Mouse (Mus musculus) hematopoietic stem cell, adult 5-6 weeks (primary cell): ENCODE results near the gene Reep3. TPM values are rescaled to one million over a fixed set of nuclear protein-coding genes. Genes with fewer than 3 reads are reported as not detected.
"Not testable (repeated sequence)": the region's sequence is repeated elsewhere in the genome, so short reads cannot be mapped to it uniquely, and the experiment has no call there.

Experiments
- ATAC-seq, 2 experiments: fragments of 125-278 bp in 1 of 2; replicated peaks in 1 of 2; 2 replicates each; pipeline ENCODE4 v1.8.0; 2016 to 2017; ENCODE audit warnings: inconsistent platforms in 2 of 2, mild to moderate bottlenecking in 2 of 2, moderate number of reproducible peaks in 2 of 2, low read depth in 1 of 2, moderate TSS enrichment in 1 of 2; ENCODE audit not compliant: low FRiP score in 2 of 2, poor library complexity in 2 of 2, severe bottlenecking in 2 of 2, insufficient read depth in 1 of 2, low TSS enrichment in 1 of 2
- total RNA-seq: library from RNA; stranded (forward); fragments of 172-1452, 232-1000 nt; gene quantifications from 2 replicates; pipeline ENCODE4 v1.2.3, GENCODE M21; 2017

Gene Reep3
- total RNA-seq, 1 experiment from 2014 or later: 19.4 TPM

- ATAC-seq: no peak
These were observed 86.2 kb downstream of the Reep3 start for GRCm38 (mm10) chr10:67010521-67010920.

GRCm38 (mm10) chr10:67004527-67005042 is 92.2 kb downstream of the Reep3 start:
- peak; percentile 44 to 60; a peak in 3 of 4 replicates for ATAC-seq

GRCm38 (mm10) chr10:67003743-67004526 is 92.8 kb downstream of the Reep3 start:
- peak; percentile 63 to 75 for ATAC-seq

- 0 out of 4 replicates have a peak, but pooled peaks of 1 of the 2 experiments have one; percentile 29 for ATAC-seq
These were observed 93.6 kb downstream of the Reep3 start for GRCm38 (mm10) chr10:67003009-67003742.

- peak; percentile 38 to 54; a peak in 2 of 4 replicates for ATAC-seq
These were observed 94.3 kb downstream of the Reep3 start for GRCm38 (mm10) chr10:67002207-67003008.

GRCm38 (mm10) chr10:67000958-67001615 is 95.7 kb downstream of the Reep3 start:
- ATAC-seq: not testable (repeated sequence)

GRCm38 (mm10) chr10:67000136-67000535 is 96.6 kb downstream of the Reep3 start:
- ATAC-seq: no peak

GRCm38 (mm10) chr10:66998770-66999169 is 98.0 kb downstream of the Reep3 start:
- peak in 1 of 2 experiments; percentile 29; a peak in 1 of 4 replicates for ATAC-seq

GRCm38 (mm10) chr10:66995181-66995580 is 101.6 kb downstream of the Reep3 start:
- peak; percentile 14 to 29; a peak in 1 of 4 replicates for ATAC-seq

GRCm38 (mm10) chr10:66994469-66994868 is 102.3 kb downstream of the Reep3 start:
- no peak for ATAC-seq

- ATAC-seq: no peak
These were observed 104.2 kb downstream of the Reep3 start for GRCm38 (mm10) chr10:66992591-66992990.

- ATAC-seq: no peak
These were observed 106.2 kb downstream of the Reep3 start for GRCm38 (mm10) chr10:66990506-66990905.

- 0 out of 4 replicates have a peak, but pooled peaks of 1 of the 2 experiments have one; percentile 2 for ATAC-seq
These were observed 113.7 kb downstream of the Reep3 start for GRCm38 (mm10) chr10:66983043-66983442.

GRCm38 (mm10) chr10:66978215-66978614 is 118.5 kb downstream of the Reep3 start:
- no peak for ATAC-seq

GRCm38 (mm10) chr10:66977093-66977492 is 119.7 kb downstream of the Reep3 start:
- no peak for ATAC-seq

- ATAC-seq: peak; percentile 29 to 46; a peak in 2 of 4 replicates
These were observed 121.3 kb downstream of the Reep3 start for GRCm38 (mm10) chr10:66975451-66975850.

- no peak for ATAC-seq
These were observed 122.3 kb downstream of the Reep3 start for GRCm38 (mm10) chr10:66974417-66974816.
